Mouse (Mus musculus): ENCODE measurements around the gene Bicc1. TPM values are rescaled to one million over a fixed set of nuclear protein-coding genes. Genes with fewer than 3 reads are reported as not detected.

The Bicc1 gene
- 1.6 and 2.5 TPM in 2 replicates for polyA plus RNA-seq (2011; ENCODE audit: insufficient read depth, insufficient read length, low read depth, missing spikeins)

DNA sequence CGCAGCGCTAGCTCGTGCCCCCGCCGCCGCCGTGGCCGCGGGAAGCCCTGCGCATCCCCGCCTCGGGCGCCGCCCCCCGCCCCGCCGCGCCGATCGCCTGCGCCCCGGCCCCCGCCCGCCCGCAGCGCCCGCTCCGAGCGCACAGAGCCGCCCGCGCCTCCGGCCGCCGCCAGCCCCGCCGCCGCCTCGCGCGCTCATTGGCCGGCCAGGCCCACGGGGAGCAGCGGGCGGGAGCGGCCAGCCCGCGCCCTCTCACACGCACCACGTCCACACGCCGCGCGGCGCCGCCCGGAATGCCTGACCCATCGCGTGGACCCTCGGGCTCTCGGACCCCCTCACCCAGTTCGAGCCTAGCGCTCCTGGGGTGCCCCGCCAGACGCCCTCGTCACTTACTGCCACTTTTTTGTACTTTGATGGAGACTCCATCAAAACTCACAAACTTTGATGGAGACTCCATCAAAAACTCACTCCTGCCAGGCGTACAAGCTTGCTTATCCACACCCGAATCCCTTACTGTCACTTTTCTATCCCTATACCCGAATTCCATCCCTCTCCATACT is at the start of gene Bicc1:
Gene Bicc1 (minus strand): TSS at position 25 of the 560 bp plus-strand sequence.
- H3K9me3 ChIP-seq (replicated peaks; ENCODE audit: control insufficient read depth, insufficient read depth, low read length, poor library complexity, severe bottlenecking), result no peaks in the 10 kb centered on the region; the same call in 1 of the 2 replicates
- H3K4me1 ChIP-seq (ENCODE audit: control insufficient read depth, insufficient read depth, low read length), result peaks cover 2% of the 10 kb centered on the region
- H3K4me3 ChIP-seq (ENCODE audit: low read depth, low read length), result peak within 1 kb of the TSS; percentile 91
- no peak within 1 kb of the TSS for H3K27ac ChIP-seq (ENCODE audit: insufficient read depth, low read length)
- peaks cover 26% of the 10 kb centered on the region for H3K27me3 ChIP-seq (ENCODE audit: control insufficient read depth, insufficient read depth, low read length, poor library complexity, severe bottlenecking)
- no peaks in the 10 kb centered on the region for H3K36me3 ChIP-seq (ENCODE audit: control insufficient read depth, insufficient read depth, low read length, poor library complexity, severe bottlenecking)
- TF ChIP-seq POLR2A (IDR thresholded peaks at IDR 0.05; ENCODE audit: insufficient read depth, low read length) (no peak), EP300 (IDR thresholded peaks at IDR 0.05; ENCODE audit: insufficient read depth, low read depth, low read length) (no peak), CTCF (IDR thresholded peaks at IDR 0.05; ENCODE audit: low read depth, low read length) (no peak)
- peak within 1 kb of the TSS; percentile 70 for H3K9ac ChIP-seq (ENCODE audit: low read depth, poor library complexity, severe bottlenecking)

- Histone ChIP-seq H3K9me3 (replicated peaks; ENCODE audit: control insufficient read depth, insufficient read depth, low read length, poor library complexity, severe bottlenecking) (no peaks in the 10 kb centered on the region), H3K4me3 (ENCODE audit: low read depth, low read length) (no peak overlapping the region), H3K36me3 (ENCODE audit: control insufficient read depth, insufficient read depth, low read length, poor library complexity, severe bottlenecking) (no peaks in the 10 kb centered on the region), H3K9ac (ENCODE audit: low read depth, poor library complexity, severe bottlenecking) (no peak overlapping the region), H3K27ac (ENCODE audit: insufficient read depth, low read length) (no peak overlapping the region), H3K4me1 (ENCODE audit: control insufficient read depth, insufficient read depth, low read length) (no peaks in the 10 kb centered on the region), H3K27me3 (ENCODE audit: control insufficient read depth, insufficient read depth, low read length, poor library complexity, severe bottlenecking) (no peaks in the 10 kb centered on the region)
- TF ChIP-seq EP300 (IDR thresholded peaks at IDR 0.05; ENCODE audit: insufficient read depth, low read depth, low read length) (no peak), POLR2A (IDR thresholded peaks at IDR 0.05; ENCODE audit: insufficient read depth, low read length) (no peak), CTCF (IDR thresholded peaks at IDR 0.05; ENCODE audit: low read depth, low read length) (no peak)
Observed at GRCm38 (mm10) chr10:71201512-71201911, 42.0 kb upstream of the Bicc1 start.

GRCm38 (mm10) chr10:71200964-71201363 is 41.5 kb upstream of the Bicc1 start:
- Histone ChIP-seq H3K4me1 (ENCODE audit: control insufficient read depth, insufficient read depth, low read length) (no peaks in the 10 kb centered on the region), H3K27ac (ENCODE audit: insufficient read depth, low read length) (no peak overlapping the region), H3K27me3 (ENCODE audit: control insufficient read depth, insufficient read depth, low read length, poor library complexity, severe bottlenecking) (no peaks in the 10 kb centered on the region), H3K4me3 (ENCODE audit: low read depth, low read length) (no peak overlapping the region), H3K9ac (ENCODE audit: low read depth, poor library complexity, severe bottlenecking) (no peak overlapping the region), H3K36me3 (ENCODE audit: control insufficient read depth, insufficient read depth, low read length, poor library complexity, severe bottlenecking) (no peaks in the 10 kb centered on the region), H3K9me3 (replicated peaks; ENCODE audit: control insufficient read depth, insufficient read depth, low read length, poor library complexity, severe bottlenecking) (no peaks in the 10 kb centered on the region)
- TF ChIP-seq CTCF (IDR thresholded peaks at IDR 0.05; ENCODE audit: low read depth, low read length) (no peak), EP300 (IDR thresholded peaks at IDR 0.05; ENCODE audit: insufficient read depth, low read depth, low read length) (no peak), POLR2A (IDR thresholded peaks at IDR 0.05; ENCODE audit: insufficient read depth, low read length) (no peak)

- Histone ChIP-seq H3K9ac (ENCODE audit: low read depth, poor library complexity, severe bottlenecking) (no peak overlapping the region), H3K9me3 (replicated peaks; ENCODE audit: control insufficient read depth, insufficient read depth, low read length, poor library complexity, severe bottlenecking) (no peaks in the 10 kb centered on the region), H3K27me3 (ENCODE audit: control insufficient read depth, insufficient read depth, low read length, poor library complexity, severe bottlenecking) (no peaks in the 10 kb centered on the region), H3K4me1 (ENCODE audit: control insufficient read depth, insufficient read depth, low read length) (no peaks in the 10 kb centered on the region), H3K4me3 (ENCODE audit: low read depth, low read length) (no peak overlapping the region), H3K36me3 (ENCODE audit: control insufficient read depth, insufficient read depth, low read length, poor library complexity, severe bottlenecking) (no peaks in the 10 kb centered on the region), H3K27ac (ENCODE audit: insufficient read depth, low read length) (no peak overlapping the region)
- TF ChIP-seq CTCF (IDR thresholded peaks at IDR 0.05; ENCODE audit: low read depth, low read length), result no peak
- no peak for TF ChIP-seq POLR2A (IDR thresholded peaks at IDR 0.05; ENCODE audit: insufficient read depth, low read length)
Observed at GRCm38 (mm10) chr10:71198676-71199075, 39.2 kb upstream of the Bicc1 start.

DNA sequence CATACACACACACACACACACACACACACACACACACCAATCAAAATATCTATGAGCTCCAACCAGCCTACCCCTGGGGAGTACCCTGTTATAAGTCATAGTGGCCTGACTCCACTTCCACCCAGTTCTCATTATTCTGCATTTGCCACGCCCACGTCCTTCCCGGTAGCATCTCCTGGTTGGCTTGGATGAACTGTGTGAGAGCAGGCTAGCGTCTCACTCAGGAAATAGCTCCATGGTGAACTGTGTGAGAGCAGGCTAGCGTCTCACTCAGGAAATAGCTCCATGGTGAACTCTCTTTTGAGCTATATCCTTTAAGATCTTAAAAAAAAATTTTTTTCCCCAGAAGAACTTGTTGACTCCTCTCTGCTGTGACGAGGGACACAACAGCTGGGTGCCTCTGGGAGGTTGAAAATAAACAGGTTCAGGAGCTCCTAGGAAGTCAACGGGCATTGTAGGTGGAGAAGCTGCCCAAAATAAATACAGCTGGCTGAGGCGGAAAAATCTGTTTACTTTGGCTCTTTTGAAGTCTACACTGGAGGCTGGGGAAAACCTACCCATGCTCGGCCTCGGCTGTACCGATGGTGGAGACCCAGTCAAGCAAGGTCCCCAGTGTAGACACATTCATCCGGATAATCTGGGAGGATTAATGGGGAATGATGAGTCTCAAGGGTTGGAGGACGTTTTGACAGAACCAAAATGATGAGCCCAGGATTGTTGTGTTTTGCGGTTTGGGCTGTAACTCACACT is 37.7 kb upstream of the Bicc1 start:
- Histone ChIP-seq H3K9me3 (replicated peaks; ENCODE audit: control insufficient read depth, insufficient read depth, low read length, poor library complexity, severe bottlenecking) (no peaks in the 10 kb centered on the region), H3K4me1 (ENCODE audit: control insufficient read depth, insufficient read depth, low read length) (no peaks in the 10 kb centered on the region), H3K4me3 (ENCODE audit: low read depth, low read length) (no peak overlapping the region), H3K36me3 (ENCODE audit: control insufficient read depth, insufficient read depth, low read length, poor library complexity, severe bottlenecking) (no peaks in the 10 kb centered on the region), H3K9ac (ENCODE audit: low read depth, poor library complexity, severe bottlenecking) (no peak overlapping the region), H3K27ac (ENCODE audit: insufficient read depth, low read length) (no peak overlapping the region), H3K27me3 (ENCODE audit: control insufficient read depth, insufficient read depth, low read length, poor library complexity, severe bottlenecking) (no peaks in the 10 kb centered on the region)
- no peak for TF ChIP-seq CTCF (IDR thresholded peaks at IDR 0.05; ENCODE audit: low read depth, low read length)
- TF ChIP-seq POLR2A (IDR thresholded peaks at IDR 0.05; ENCODE audit: insufficient read depth, low read length), result no peak
- no peak for TF ChIP-seq EP300 (IDR thresholded peaks at IDR 0.05; ENCODE audit: insufficient read depth, low read depth, low read length)

DNA sequence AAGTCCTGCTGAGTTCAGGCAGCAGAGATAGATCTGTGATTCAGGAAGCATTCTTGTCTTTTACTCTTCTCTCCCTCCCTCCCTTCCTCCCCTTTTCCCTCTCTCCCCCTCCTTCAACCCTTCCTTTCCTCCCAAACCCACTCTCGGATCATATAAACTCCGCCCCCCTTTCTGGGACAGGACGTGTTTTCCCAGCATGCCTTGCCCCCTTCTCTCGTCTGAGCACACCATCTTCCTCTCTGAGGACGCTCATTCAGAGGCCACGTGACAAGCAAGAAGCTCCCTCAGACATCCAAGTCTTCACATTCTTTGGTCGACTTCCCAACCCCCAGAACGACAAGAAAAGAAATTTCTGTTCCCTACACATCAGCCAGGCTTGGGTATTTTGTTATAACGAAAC is 36.0 kb upstream of the Bicc1 start:
- no peak overlapping the region for H3K4me3 ChIP-seq (ENCODE audit: low read depth, low read length)

More for the DNA sequence above, 36.0 kb upstream of the Bicc1 start:
- no peaks in the 10 kb centered on the region for H3K36me3 ChIP-seq (ENCODE audit: control insufficient read depth, insufficient read depth, low read length, poor library complexity, severe bottlenecking)
- no peak overlapping the region for H3K27ac ChIP-seq (ENCODE audit: insufficient read depth, low read length)
- H3K4me1 ChIP-seq (ENCODE audit: control insufficient read depth, insufficient read depth, low read length), result no peaks in the 10 kb centered on the region
- no peak for TF ChIP-seq EP300 (IDR thresholded peaks at IDR 0.05; ENCODE audit: insufficient read depth, low read depth, low read length)
- no peaks in the 10 kb centered on the region for H3K9me3 ChIP-seq (replicated peaks; ENCODE audit: control insufficient read depth, insufficient read depth, low read length, poor library complexity, severe bottlenecking)
- no peaks in the 10 kb centered on the region for H3K27me3 ChIP-seq (ENCODE audit: control insufficient read depth, insufficient read depth, low read length, poor library complexity, severe bottlenecking)
- H3K9ac ChIP-seq (ENCODE audit: low read depth, poor library complexity, severe bottlenecking), result no peak overlapping the region
